9 mouse cellular contexts compared by ENCODE assay signal in genomic region chr10:77566651-77567050, GRCm38 (mm10). TPM values are rescaled to one million over a fixed set of nuclear protein-coding genes. Genes with fewer than 3 reads are reported as not detected.
DNase-seq lines count a peak whose midpoint lies in the region; TF ChIP-seq lines count a peak whose summit lies in the region.
"Had no signal": no experiment of that assay in that cellular context is flagged by ENCODE, and none has a peak within 500 bp of the region (broad histone marks: within the 10 kb centered on the region; RNA-seq: fewer than 3 reads in every experiment).

No protein-coding gene starts in this region.

- no peaks in the 10 kb centered on the region for H3K79me3 ChIP-seq in C2C12 (ENCODE audit: low read depth)

- TF ChIP-seq CTCF in C2C12 (IDR thresholded peaks at IDR 0.05; ENCODE audit: control insufficient read depth, insufficient read depth, insufficient read length): peak; percentile 90
- peak; percentile 90 for TF ChIP-seq CTCF in cerebellum, adult 2 months (IDR thresholded peaks at IDR 0.05; ENCODE audit: borderline replicate concordance, insufficient read depth, low read depth, low read length)

- peak; percentile 73 for DNase-seq in MN1 (ENCODE audit: low spot score)
- DNase-seq in cerebellum, adult 2 months: peak; percentile 81 to 87
- peak; percentile 98 for DNase-seq in gastrocnemius, postnatal 10 days
- DNase-seq in kidney, postnatal 10 days: peak; percentile 94
- DNase-seq in lung, adult 18-20 months: peak; percentile 78 to 85
- DNase-seq in right cerebral cortex, adult 2 months (ENCODE audit: low spot score in 2 of 2): peak; percentile 64 to 72
- peak; percentile 85 for DNase-seq in urinary bladder, postnatal 25 days (ENCODE audit: low spot score)

- WGBS in cerebellum, adult 2 months: 16% methylated on average over 8 of the region's 8 CpGs

- no peaks in the 10 kb centered on the region for H3K36me3 ChIP-seq in C2C12 (ENCODE audit: control insufficient read depth, insufficient read depth)
- H3K36me3 ChIP-seq: hindbrain, embryonic 15.5 days had no signal

- H3K79me2 ChIP-seq in C2C12 (ENCODE audit: control insufficient read depth, insufficient read depth): no peaks in the 10 kb centered on the region

- H3ac ChIP-seq in C2C12 (ENCODE audit: control insufficient read depth, insufficient read length, low read depth): no peak overlapping the region

- no peaks in the 10 kb centered on the region for H3K4me1 ChIP-seq in cerebellum, adult 2 months (ENCODE audit: control insufficient read depth, insufficient read depth, low read length)
- H3K4me1 ChIP-seq: hindbrain, embryonic 15.5 days had no signal

- no peak for TF ChIP-seq POLR2A in cerebellum, adult 2 months (IDR thresholded peaks at IDR 0.05; ENCODE audit: borderline replicate concordance, insufficient read depth, low read length)

- no peaks in the 10 kb centered on the region for H3K27me3 ChIP-seq in C2C12 (ENCODE audit: control insufficient read depth, insufficient read depth, insufficient read length)
- no peaks in the 10 kb centered on the region for H3K27me3 ChIP-seq in cerebellum, adult 2 months (ENCODE audit: control insufficient read depth, insufficient read depth, low read length)
- H3K27me3 ChIP-seq: hindbrain, embryonic 15.5 days had no signal

- no peak overlapping the region for H3K27ac ChIP-seq in cerebellum, adult 2 months (ENCODE audit: insufficient read depth, low read length)
- H3K27ac ChIP-seq: hindbrain, embryonic 15.5 days had no signal

- H3K4me3 ChIP-seq in C2C12 (ENCODE audit: insufficient read depth, poor library complexity, severe bottlenecking): no peak overlapping the region
- H3K4me3 ChIP-seq in cerebellum, adult 2 months (replicated peaks; ENCODE audit: insufficient read depth, low read depth, low read length): no peak overlapping the region
- H3K4me3 ChIP-seq: hindbrain, embryonic 15.5 days had no signal

TF ChIP-seq in C2C12, 6 proteins besides CTCF, POLR2A, EP300 and RAD21:
- no peak for TF ChIP-seq MYOG (IDR thresholded peaks at IDR 0.05; ENCODE audit: control insufficient read depth, extremely low read depth, insufficient read length)
- no peak for TF ChIP-seq FOSL1 (IDR thresholded peaks at IDR 0.05; ENCODE audit: insufficient read depth, low read length, poor library complexity, severe bottlenecking)
- TF ChIP-seq CEBPB (IDR thresholded peaks at IDR 0.05; ENCODE audit: low read depth): no peak
- TF ChIP-seq USF1 (IDR thresholded peaks at IDR 0.05; ENCODE audit: low read depth): no peak
- no peak for TF ChIP-seq MAX (IDR thresholded peaks at IDR 0.05)
- no peak for TF ChIP-seq MYOD1 (IDR thresholded peaks at IDR 0.05; ENCODE audit: control insufficient read depth, insufficient read length, low read depth)

RNA-seq across cellular contexts. Expression of gene Pttg1ip, which starts 14.9 kb away (rescaled TPM):
- polyA plus RNA-seq in C2C12 (2012; fragmentation: generic; extraction: Trizol): 96.1 TPM
- polyA plus RNA-seq in cerebellum, adult 2 months (2012; rRNA removed): 113 and 118 TPM in 2 replicates
- total RNA-seq in gastrocnemius, postnatal 10 days (2021): 10 to 100 TPM; 70.2 to 71.3 TPM

RNA-seq across cellular contexts. Expression of gene Itgb2, which starts 36.6 kb away (rescaled TPM):
- polyA plus RNA-seq in C2C12 (2012; fragmentation: generic; extraction: Trizol): 0.47 TPM
- polyA plus RNA-seq in cerebellum, adult 2 months (2012; rRNA removed): 2.3 and 2.4 TPM in 2 replicates
- 1 to 10 TPM; 2.1 to 4.5 TPM for total RNA-seq in gastrocnemius, postnatal 10 days (2021)

RNA-seq across cellular contexts. Expression of gene Sumo3, which starts 39.2 kb away (rescaled TPM):
- 152 TPM for polyA plus RNA-seq in C2C12 (2012; fragmentation: generic; extraction: Trizol)
- polyA plus RNA-seq in cerebellum, adult 2 months (2012; rRNA removed): 301 and 310 TPM in 2 replicates
- 10 to 100 TPM; 64.5 to 65.3 TPM for total RNA-seq in gastrocnemius, postnatal 10 days (2021)

RNA-seq across cellular contexts. Expression of gene Gm49325, which starts 39.3 kb away (rescaled TPM):
- 5.1 TPM for polyA plus RNA-seq in C2C12 (2012; fragmentation: generic; extraction: Trizol)
- polyA plus RNA-seq in cerebellum, adult 2 months (2012; rRNA removed): 33.8 and 37.7 TPM in 2 replicates
- 10 to 100 TPM in 1 of 2 experiments, 1 to 10 TPM in 1; 10.0 to 11.4 TPM for total RNA-seq in gastrocnemius, postnatal 10 days (2021)

RNA-seq across cellular contexts. Expression of gene Fam207a, which starts 51.1 kb away (rescaled TPM):
- 45.2 TPM for polyA plus RNA-seq in C2C12 (2012; fragmentation: generic; extraction: Trizol)
- 36.5 and 39.0 TPM in 2 replicates for polyA plus RNA-seq in cerebellum, adult 2 months (2012; rRNA removed)
- total RNA-seq in gastrocnemius, postnatal 10 days (2021): 10 to 100 TPM in 1 of 2 experiments, 1 to 10 TPM in 1; 9.9 to 10.4 TPM
